Mouse (Mus musculus): ENCODE measurements around the gene Defb23. TPM values are rescaled to one million over a fixed set of nuclear protein-coding genes. Genes with fewer than 3 reads are reported as not detected.
A peak's percentile ranks its signal among the peaks of the same experiment; 100 is the strongest.
"Not testable (repeated sequence)": the region's sequence is repeated elsewhere in the genome, so short reads cannot be mapped to it uniquely, and the experiment has no call there.

Defb23 gene
- polyA plus RNA-seq, 1 experiment: not detected

GRCm38 (mm10) chr2:152442322-152442721 lies 22.1 kb downstream of the Defb23 start:
- no peak for TF ChIP-seq GATA1 (IDR thresholded peaks at IDR 0.05; ENCODE audit: borderline replicate concordance, low read length)
- TF ChIP-seq FLI1 (IDR thresholded peaks at IDR 0.05; ENCODE audit: low read length): no peak
- Histone ChIP-seq H3K4me1 (peaks cover 32% of the 10 kb centered on the region), H3K4me3 (replicated peaks) (no peak overlapping the region), H3K9me3 (no peaks in the 10 kb centered on the region), H3K36me3 (replicated peaks; ENCODE audit: low read length) (no peaks in the 10 kb centered on the region), H3K27me3 (replicated peaks) (peaks cover 53% of the 10 kb centered on the region)

- no peak overlapping the region for H3K4me3 ChIP-seq (replicated peaks)
- TF ChIP-seq GATA1 (IDR thresholded peaks at IDR 0.05; ENCODE audit: borderline replicate concordance, low read length) (no peak), FLI1 (IDR thresholded peaks at IDR 0.05; ENCODE audit: low read length) (no peak)
- H3K27me3 ChIP-seq (replicated peaks): peaks cover 59% of the 10 kb centered on the region
- no peaks in the 10 kb centered on the region for H3K9me3 ChIP-seq
- H3K36me3 ChIP-seq (replicated peaks; ENCODE audit: low read length): no peaks in the 10 kb centered on the region
- H3K4me1 ChIP-seq: peaks cover 23% of the 10 kb centered on the region
These were observed 24.6 kb downstream of the Defb23 start for GRCm38 (mm10) chr2:152439833-152440232.

- Histone ChIP-seq H3K36me3 (replicated peaks; ENCODE audit: low read length) (no peaks in the 10 kb centered on the region), H3K4me1 (peaks cover 22% of the 10 kb centered on the region), H3K27me3 (replicated peaks) (peaks cover 50% of the 10 kb centered on the region), H3K4me3 (replicated peaks) (no peak overlapping the region), H3K9me3 (no peaks in the 10 kb centered on the region)
- no peak for TF ChIP-seq FLI1 (IDR thresholded peaks at IDR 0.05; ENCODE audit: low read length)
- no peak for TF ChIP-seq GATA1 (IDR thresholded peaks at IDR 0.05; ENCODE audit: borderline replicate concordance, low read length)
These were observed 25.5 kb downstream of the Defb23 start for GRCm38 (mm10) chr2:152438963-152439362.

- H3K4me3 ChIP-seq (replicated peaks): peak overlapping the region; percentile 91
- no peaks in the 10 kb centered on the region for H3K36me3 ChIP-seq (replicated peaks; ENCODE audit: low read length)
- H3K4me1 ChIP-seq: peaks cover 30% of the 10 kb centered on the region
- TF ChIP-seq FLI1 (IDR thresholded peaks at IDR 0.05; ENCODE audit: low read length): no peak
- H3K27me3 ChIP-seq (replicated peaks): peaks cover 40% of the 10 kb centered on the region
- no peaks in the 10 kb centered on the region for H3K9me3 ChIP-seq
These were observed 27.2 kb downstream of the Defb23 start for GRCm38 (mm10) chr2:152436983-152437860.

DNA sequence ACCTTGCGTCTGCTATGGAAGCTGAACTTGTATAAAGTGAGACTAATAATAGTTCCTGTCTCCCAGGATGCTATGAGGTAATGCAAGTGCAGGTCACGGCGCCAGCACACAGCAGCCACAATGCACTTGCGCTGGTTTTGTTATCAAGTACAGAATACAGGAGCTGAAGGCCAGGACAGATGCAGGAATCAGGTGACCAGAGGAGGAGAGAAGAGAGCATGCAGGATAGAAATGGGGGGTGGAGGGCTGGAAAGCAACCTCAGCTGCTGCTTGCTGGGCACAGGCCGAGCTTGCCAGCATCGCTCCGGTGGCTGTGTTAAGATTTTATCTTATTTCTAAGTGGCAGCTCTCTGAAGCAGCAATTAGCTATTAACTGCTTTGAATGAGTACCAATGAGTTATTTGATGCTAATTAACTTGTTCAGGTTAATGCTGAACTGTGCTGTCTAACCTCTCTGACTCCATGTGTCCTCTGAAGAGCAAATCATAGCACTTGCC lies 28.0 kb downstream of the Defb23 start:
- peaks cover 32% of the 10 kb centered on the region for H3K4me1 ChIP-seq
- TF ChIP-seq GATA1 (IDR thresholded peaks at IDR 0.05; ENCODE audit: borderline replicate concordance, low read length) (no peak), FLI1 (IDR thresholded peaks at IDR 0.05; ENCODE audit: low read length) (no peak)
- peaks cover 4% of the 10 kb centered on the region for H3K9me3 ChIP-seq
- H3K4me3 ChIP-seq (replicated peaks): no peak overlapping the region
- peaks cover 37% of the 10 kb centered on the region for H3K27me3 ChIP-seq (replicated peaks)
- peaks cover 3% of the 10 kb centered on the region for H3K36me3 ChIP-seq (replicated peaks; ENCODE audit: low read length)

DNA sequence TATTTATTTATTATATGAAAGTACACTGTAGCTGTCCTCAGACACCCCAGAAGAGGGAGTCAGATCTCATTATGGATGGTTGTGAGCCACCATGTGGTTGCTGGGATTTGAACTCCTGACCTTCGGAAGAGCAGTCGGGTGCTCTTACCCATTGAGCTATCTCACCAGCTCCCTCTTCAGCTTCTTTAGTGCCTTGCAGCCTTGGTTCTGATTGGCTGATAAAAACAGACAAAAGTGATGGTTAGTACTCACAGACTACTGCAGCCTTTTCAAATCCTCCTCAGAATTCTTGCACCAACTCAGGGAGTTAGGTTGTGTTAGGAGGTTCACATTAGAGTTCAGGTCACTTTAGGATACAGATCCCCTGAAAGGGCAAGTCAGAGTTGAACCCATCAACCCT lies 35.9 kb downstream of the Defb23 start:
- Histone ChIP-seq H3K4me1 (peaks cover 21% of the 10 kb centered on the region), H3K9me3 (peaks cover 15% of the 10 kb centered on the region), H3K27me3 (replicated peaks) (peaks cover 14% of the 10 kb centered on the region)
- not testable (repeated sequence) for H3K36me3 ChIP-seq (replicated peaks; ENCODE audit: low read length); H3K4me3 ChIP-seq (replicated peaks)

- Histone ChIP-seq H3K27me3 (replicated peaks) (peaks cover 11% of the 10 kb centered on the region), H3K4me3 (replicated peaks) (no peak overlapping the region), H3K9me3 (peaks cover 20% of the 10 kb centered on the region), H3K4me1 (peaks cover 11% of the 10 kb centered on the region), H3K36me3 (replicated peaks; ENCODE audit: low read length) (peaks cover 10% of the 10 kb centered on the region)
- no peak for TF ChIP-seq GATA1 (IDR thresholded peaks at IDR 0.05; ENCODE audit: borderline replicate concordance, low read length)
- no peak for TF ChIP-seq FLI1 (IDR thresholded peaks at IDR 0.05; ENCODE audit: low read length)
These were observed 36.9 kb downstream of the Defb23 start for GRCm38 (mm10) chr2:152427493-152427892.

DNA sequence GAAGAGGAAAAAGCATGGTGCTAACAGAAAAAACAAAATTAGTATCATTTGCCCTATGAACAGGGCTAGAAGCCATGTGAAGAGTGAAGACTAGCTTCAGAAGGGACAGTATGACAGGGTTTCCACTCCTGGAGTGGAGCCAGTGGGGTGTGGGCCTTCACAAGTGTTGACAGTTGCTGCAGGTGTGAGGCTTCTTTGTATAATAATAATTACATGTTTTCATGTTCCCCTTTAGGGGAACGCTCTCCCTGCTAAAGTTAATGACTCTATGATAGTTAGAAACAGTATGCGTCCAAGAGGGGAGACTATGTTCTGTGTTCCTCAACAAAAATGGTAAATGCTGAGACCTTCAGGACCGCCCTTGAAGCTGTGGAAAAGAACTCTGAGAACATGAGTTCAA lies 48.6 kb downstream of the Defb23 start:
- TF ChIP-seq GATA1 (IDR thresholded peaks at IDR 0.05; ENCODE audit: borderline replicate concordance, low read length) (no peak), FLI1 (IDR thresholded peaks at IDR 0.05; ENCODE audit: low read length) (no peak)

DNA sequence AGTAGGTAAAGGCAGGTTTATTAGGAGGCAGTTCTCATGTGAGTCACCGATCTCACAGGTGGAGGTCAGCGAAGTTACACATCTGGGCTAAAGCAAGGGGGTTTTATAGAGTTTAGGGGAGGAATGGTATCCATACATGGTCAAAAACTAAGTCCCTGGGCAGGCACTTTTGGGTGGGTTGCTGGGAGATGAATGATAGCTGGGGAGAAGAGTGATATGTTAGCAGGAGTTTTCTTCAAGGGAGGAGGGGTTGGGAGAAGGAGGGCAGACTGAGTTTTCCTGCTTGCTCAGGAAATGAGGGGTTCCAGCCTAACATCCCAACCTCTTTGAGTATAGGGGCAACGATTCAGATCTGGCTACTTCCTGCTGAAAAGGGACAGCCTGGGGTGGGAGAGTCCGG lies 49.1 kb downstream of the Defb23 start, which contains the start of gene 6820408C15Rik:
Gene 6820408C15Rik (plus strand): TSS at position 301 of the 400 bp plus-strand sequence.
- TF ChIP-seq GATA1 (IDR thresholded peaks at IDR 0.05; ENCODE audit: borderline replicate concordance, low read length) (no peak), FLI1 (IDR thresholded peaks at IDR 0.05; ENCODE audit: low read length) (no peak)

More for the DNA sequence above, 48.6 kb downstream of the Defb23 start:
- peaks cover 33% of the 10 kb centered on the region for H3K4me1 ChIP-seq
- peaks cover 26% of the 10 kb centered on the region for H3K36me3 ChIP-seq (replicated peaks; ENCODE audit: low read length)
- H3K9me3 ChIP-seq: peaks cover 71% of the 10 kb centered on the region
- H3K4me3 ChIP-seq (replicated peaks): no peak overlapping the region
- H3K27me3 ChIP-seq (replicated peaks): peaks cover 23% of the 10 kb centered on the region

GRCm38 (mm10) chr2:152414591-152415165 lies 49.7 kb downstream of the Defb23 start, which contains the start of gene Zcchc3:
Gene Zcchc3, minus strand, starts transcription at chr2:152415027.
- no peak for TF ChIP-seq FLI1 (IDR thresholded peaks at IDR 0.05; ENCODE audit: low read length)
- TF ChIP-seq GATA1 (IDR thresholded peaks at IDR 0.05; ENCODE audit: borderline replicate concordance, low read length): no peak
- H3K9me3 ChIP-seq: peaks cover 60% of the 10 kb centered on the region
- peak within 1 kb of the TSS; percentile 94 for H3K4me3 ChIP-seq (replicated peaks)
- peaks cover 34% of the 10 kb centered on the region for H3K4me1 ChIP-seq
- H3K27me3 ChIP-seq (replicated peaks): peaks cover 24% of the 10 kb centered on the region
- H3K36me3 ChIP-seq (replicated peaks; ENCODE audit: low read length): peaks cover 24% of the 10 kb centered on the region

More for the DNA sequence above, 49.1 kb downstream of the Defb23 start, which contains the start of gene 6820408C15Rik:
- Histone ChIP-seq H3K4me1 (peaks cover 34% of the 10 kb centered on the region), H3K4me3 (replicated peaks) (peak within 1 kb of the TSS; percentile 94), H3K27me3 (replicated peaks) (peaks cover 23% of the 10 kb centered on the region), H3K9me3 (peaks cover 66% of the 10 kb centered on the region), H3K36me3 (replicated peaks; ENCODE audit: low read length) (peaks cover 26% of the 10 kb centered on the region)

Data from megakaryocyte, embryonic 14.5 days (primary cell).